Mouse (Mus musculus): ENCODE data around the gene Hspa1l. TPM values are rescaled to one million over a fixed set of nuclear protein-coding genes. Genes with fewer than 3 reads are reported as not detected.
"Not testable (repeated sequence)": the region's sequence is repeated elsewhere in the genome, so short reads cannot be mapped to it uniquely, and the experiment has no call there.

Gene Hspa1l
- polyA plus RNA-seq, 1 experiment from 2014 or later: 1.1 TPM

GRCm38 (mm10) chr17:34962841-34963240 lies 9.7 kb upstream of the Hspa1l start:
- H3K27ac ChIP-seq: no peak overlapping the region
- H3K4me1 ChIP-seq (replicated peaks): peaks cover 11% of the 10 kb centered on the region
- H3K4me3 ChIP-seq: no peak overlapping the region
- H3K9ac ChIP-seq: no peak overlapping the region
- H3K4me2 ChIP-seq: no peak overlapping the region
- peaks cover 69% of the 10 kb centered on the region for H3K27me3 ChIP-seq
- no peaks in the 10 kb centered on the region for H3K36me3 ChIP-seq
- whole genome bisulfite sequencing: 67% methylated on average over 1 of the region's 1 CpGs
- H3K9me3 ChIP-seq: no peaks in the 10 kb centered on the region
- no peak for ATAC-seq (ENCODE audit: low FRiP score)

- H3K9me3 ChIP-seq: no peaks in the 10 kb centered on the region
- peaks cover 7% of the 10 kb centered on the region for H3K4me1 ChIP-seq (replicated peaks)
- WGBS: 16% methylated on average over 1 of the region's 1 CpGs
- H3K36me3 ChIP-seq: no peaks in the 10 kb centered on the region
- peak overlapping the region; percentile 46; the same call in 1 of the 2 replicates for H3K9ac ChIP-seq
- no peak overlapping the region for H3K4me3 ChIP-seq
- no peak overlapping the region for H3K27ac ChIP-seq
- no peak overlapping the region for H3K4me2 ChIP-seq
- H3K27me3 ChIP-seq: peaks cover 84% of the 10 kb centered on the region
- ATAC-seq (ENCODE audit: low FRiP score): no peak
These were observed 7.9 kb upstream of the Hspa1l start for GRCm38 (mm10) chr17:34964640-34965049.

GRCm38 (mm10) chr17:34965627-34966026 lies 6.9 kb upstream of the Hspa1l start:
- no peak for ATAC-seq (ENCODE audit: low FRiP score)
- no peaks in the 10 kb centered on the region for H3K36me3 ChIP-seq
- no peak overlapping the region for H3K4me2 ChIP-seq
- H3K9ac ChIP-seq: no peak overlapping the region
- WGBS: 84% methylated on average over 5 of the region's 5 CpGs
- no peaks in the 10 kb centered on the region for H3K4me1 ChIP-seq (replicated peaks)
- H3K9me3 ChIP-seq: no peaks in the 10 kb centered on the region
- H3K27ac ChIP-seq: no peak overlapping the region
- peaks cover 83% of the 10 kb centered on the region for H3K27me3 ChIP-seq
- H3K4me3 ChIP-seq: no peak overlapping the region

GRCm38 (mm10) chr17:34969822-34970221 lies 2.7 kb upstream of the Hspa1l start, which contains the start of gene Gm20481:
TSS of gene Gm20481 (plus strand) at chr17:34969912.
- ATAC-seq (ENCODE audit: low FRiP score); H3K4me2 ChIP-seq; H3K4me3 ChIP-seq; H3K9me3 ChIP-seq; H3K27ac ChIP-seq; H3K9ac ChIP-seq; H3K4me1 ChIP-seq (replicated peaks); H3K36me3 ChIP-seq: not testable (repeated sequence)
- H3K27me3 ChIP-seq: peaks cover 64% of the 10 kb centered on the region
- 69% methylated on average over 6 of the region's 11 CpGs for WGBS

GRCm38 (mm10) chr17:34970850-34971249 lies 1.7 kb upstream of the Hspa1l start:
- H3K27ac ChIP-seq; H3K4me1 ChIP-seq (replicated peaks); H3K9ac ChIP-seq; ATAC-seq (ENCODE audit: low FRiP score); H3K36me3 ChIP-seq; H3K4me3 ChIP-seq; H3K4me2 ChIP-seq; H3K9me3 ChIP-seq: not testable (repeated sequence)
- 37% methylated on average over 30 of the region's 37 CpGs for WGBS
- peaks cover 54% of the 10 kb centered on the region for H3K27me3 ChIP-seq

- ATAC-seq (ENCODE audit: low FRiP score): peak; percentile 62
- Histone ChIP-seq H3K27me3 (peaks cover 48% of the 10 kb centered on the region), H3K4me3 (peak overlapping the region; percentile 41), H3K4me2 (peak overlapping the region; percentile 58)
- H3K36me3 ChIP-seq; H3K27ac ChIP-seq; H3K4me1 ChIP-seq (replicated peaks); H3K9me3 ChIP-seq; H3K9ac ChIP-seq: not testable (repeated sequence)
- 8% methylated on average over 23 of the region's 43 CpGs for WGBS
These were observed 822 bp upstream of the Hspa1l start for GRCm38 (mm10) chr17:34971694-34972068.

GRCm38 (mm10) chr17:34975581-34976492 lies 3.3 kb downstream of the Hspa1l start:
- Histone ChIP-seq H3K36me3 (no peaks in the 10 kb centered on the region; the same call in 1 of the 2 replicates), H3K4me1 (replicated peaks) (peaks cover 15% of the 10 kb centered on the region), H3K27me3 (peaks cover 14% of the 10 kb centered on the region; the same call in 1 of the 2 replicates), H3K27ac (no peak overlapping the region), H3K9ac (no peak overlapping the region), H3K9me3 (no peaks in the 10 kb centered on the region), H3K4me2 (no peak overlapping the region), H3K4me3 (no peak overlapping the region)
- no peak for ATAC-seq (ENCODE audit: low FRiP score)
- WGBS: 74% methylated on average over 3 of the region's 3 CpGs

GRCm38 (mm10) chr17:34977000-34977399 lies 4.5 kb downstream of the Hspa1l start:
- 95% methylated on average over 20 of the region's 20 CpGs for WGBS
- ATAC-seq (ENCODE audit: low FRiP score): no peak
- Histone ChIP-seq H3K4me2 (no peak overlapping the region), H3K9ac (no peak overlapping the region), H3K9me3 (no peaks in the 10 kb centered on the region), H3K27ac (no peak overlapping the region), H3K36me3 (no peaks in the 10 kb centered on the region; the same call in 1 of the 2 replicates), H3K4me1 (replicated peaks) (peaks cover 20% of the 10 kb centered on the region), H3K27me3 (peaks cover 14% of the 10 kb centered on the region; the same call in 1 of the 2 replicates), H3K4me3 (no peak overlapping the region)

- Histone ChIP-seq H3K4me3 (no peak overlapping the region), H3K9me3 (no peaks in the 10 kb centered on the region), H3K27ac (no peak overlapping the region), H3K9ac (0 out of 2 replicates have a peak overlapping the region, but pooled peaks have one; percentile 8), H3K4me1 (replicated peaks) (peaks cover 24% of the 10 kb centered on the region), H3K27me3 (peaks cover 7% of the 10 kb centered on the region; the same call in 1 of the 2 replicates), H3K4me2 (no peak overlapping the region), H3K36me3 (no peaks in the 10 kb centered on the region; the same call in 1 of the 2 replicates)
- WGBS: 91% methylated on average over 27 of the region's 27 CpGs
- ATAC-seq (ENCODE audit: low FRiP score): no peak
These were observed 5.7 kb downstream of the Hspa1l start for GRCm38 (mm10) chr17:34978239-34978638.

- Histone ChIP-seq H3K4me2 (no peak overlapping the region), H3K36me3 (no peaks in the 10 kb centered on the region; the same call in 1 of the 2 replicates), H3K4me3 (no peak overlapping the region), H3K9ac (no peak overlapping the region), H3K9me3 (no peaks in the 10 kb centered on the region), H3K27me3 (no peaks in the 10 kb centered on the region), H3K27ac (no peak overlapping the region), H3K4me1 (replicated peaks) (peaks cover 24% of the 10 kb centered on the region)
- WGBS: 96% methylated on average over 4 of the region's 4 CpGs
- ATAC-seq (ENCODE audit: low FRiP score): no peak
These were observed 7.1 kb downstream of the Hspa1l start for GRCm38 (mm10) chr17:34979631-34980030.

- Histone ChIP-seq H3K27ac (peak overlapping the region; percentile 97; the same call in 1 of the 2 replicates), H3K27me3 (no peaks in the 10 kb centered on the region), H3K4me3 (peak overlapping the region; percentile 76), H3K4me1 (replicated peaks) (peaks cover 24% of the 10 kb centered on the region), H3K9ac (peak overlapping the region; percentile 87), H3K4me2 (peak overlapping the region; percentile 88), H3K36me3 (peaks cover 6% of the 10 kb centered on the region), H3K9me3 (no peaks in the 10 kb centered on the region)
- ATAC-seq (ENCODE audit: low FRiP score): no peak
- WGBS: 21% methylated on average over 2 of the region's 2 CpGs
These were observed 8.2 kb downstream of the Hspa1l start for GRCm38 (mm10) chr17:34980655-34981054.

GRCm38 (mm10) chr17:34981690-34982180 lies 9.2 kb downstream of the Hspa1l start, which contains the start of gene Lsm2:
TSS of gene Lsm2 (plus strand) at chr17:34981862.
- peak within 1 kb of the TSS; percentile 87 for H3K9ac ChIP-seq
- no peaks in the 10 kb centered on the region for H3K27me3 ChIP-seq
- H3K36me3 ChIP-seq: peaks cover 17% of the 10 kb centered on the region
- H3K9me3 ChIP-seq: no peaks in the 10 kb centered on the region
- peak within 1 kb of the TSS; percentile 97 for H3K27ac ChIP-seq
- peaks cover 24% of the 10 kb centered on the region for H3K4me1 ChIP-seq (replicated peaks)
- peak within 1 kb of the TSS; percentile 76 for H3K4me3 ChIP-seq
- peak; percentile 97 for ATAC-seq (ENCODE audit: low FRiP score)
- H3K4me2 ChIP-seq: peak within 1 kb of the TSS; percentile 88
- under 1% methylated on average over 58 of the region's 58 CpGs for WGBS

Data from hindbrain, embryonic 13.5 days (tissue).